Mouse (Mus musculus): ENCODE measurements around the gene Lhx4. TPM values are rescaled to one million over a fixed set of nuclear protein-coding genes. Genes with fewer than 3 reads are reported as not detected.

The Lhx4 gene
- polyA plus RNA-seq, 1 experiment, result not detected

- no peak for TF ChIP-seq CTCF (conservative IDR thresholded peaks at IDR 0.05; ENCODE audit: insufficient read depth, insufficient read length, low read depth, low read length)
- no peak for TF ChIP-seq POLR2A (IDR thresholded peaks at IDR 0.05; ENCODE audit: low read depth, low read length)
- Histone ChIP-seq H3K27me3 (replicated peaks; ENCODE audit: control insufficient read depth, insufficient read depth, low read length) (no peaks in the 10 kb centered on the region), H3K27ac (ENCODE audit: insufficient read depth, low read depth, low read length) (no peak overlapping the region), H3K4me1 (ENCODE audit: control insufficient read depth, insufficient read depth, low read length) (no peaks in the 10 kb centered on the region), H3K4me3 (ENCODE audit: insufficient read depth, low read depth, low read length) (no peak overlapping the region), H3K36me3 (ENCODE audit: control insufficient read depth, insufficient read depth, low read length) (no peaks in the 10 kb centered on the region; the same call in 1 of the 2 replicates)
- DNase-seq, result peak; percentile 21
- WGBS, result 81% methylated on average over 16 of the region's 16 CpGs
These were observed 38.9 kb upstream of the Lhx4 start for GRCm38 (mm10) chr1:155790111-155790974.

GRCm38 (mm10) chr1:155785886-155786285, 34.4 kb upstream of the Lhx4 start:
- Histone ChIP-seq H3K4me1 (ENCODE audit: control insufficient read depth, insufficient read depth, low read length) (no peaks in the 10 kb centered on the region), H3K4me3 (ENCODE audit: insufficient read depth, low read depth, low read length) (no peak overlapping the region), H3K27ac (ENCODE audit: insufficient read depth, low read depth, low read length) (no peak overlapping the region), H3K36me3 (ENCODE audit: control insufficient read depth, insufficient read depth, low read length) (no peaks in the 10 kb centered on the region; the same call in 1 of the 2 replicates), H3K27me3 (replicated peaks; ENCODE audit: control insufficient read depth, insufficient read depth, low read length) (no peaks in the 10 kb centered on the region)
- DNase-seq, result peak; percentile 9
- 82% methylated on average over 7 of the region's 7 CpGs for WGBS
- TF ChIP-seq POLR2A (IDR thresholded peaks at IDR 0.05; ENCODE audit: low read depth, low read length) (no peak), CTCF (conservative IDR thresholded peaks at IDR 0.05; ENCODE audit: insufficient read depth, insufficient read length, low read depth, low read length) (no peak)

GRCm38 (mm10) chr1:155784343-155785205, 33.1 kb upstream of the Lhx4 start:
- H3K27me3 ChIP-seq (replicated peaks; ENCODE audit: control insufficient read depth, insufficient read depth, low read length), result no peaks in the 10 kb centered on the region
- peak; percentile 71 for DNase-seq
- no peaks in the 10 kb centered on the region; the same call in 1 of the 2 replicates for H3K36me3 ChIP-seq (ENCODE audit: control insufficient read depth, insufficient read depth, low read length)
- H3K27ac ChIP-seq (ENCODE audit: insufficient read depth, low read depth, low read length), result no peak overlapping the region
- WGBS, result 37% methylated on average over 19 of the region's 19 CpGs
- TF ChIP-seq CTCF (conservative IDR thresholded peaks at IDR 0.05; ENCODE audit: insufficient read depth, insufficient read length, low read depth, low read length) (peak; percentile 74), POLR2A (IDR thresholded peaks at IDR 0.05; ENCODE audit: low read depth, low read length) (no peak)
- H3K4me1 ChIP-seq (ENCODE audit: control insufficient read depth, insufficient read depth, low read length), result no peaks in the 10 kb centered on the region
- H3K4me3 ChIP-seq (ENCODE audit: insufficient read depth, low read depth, low read length), result no peak overlapping the region

GRCm38 (mm10) chr1:155782382-155782781, 30.9 kb upstream of the Lhx4 start:
- no peaks in the 10 kb centered on the region for H3K27me3 ChIP-seq (replicated peaks; ENCODE audit: control insufficient read depth, insufficient read depth, low read length)
- no peaks in the 10 kb centered on the region for H3K4me1 ChIP-seq (ENCODE audit: control insufficient read depth, insufficient read depth, low read length)
- no peak for DNase-seq
- H3K36me3 ChIP-seq (ENCODE audit: control insufficient read depth, insufficient read depth, low read length), result no peaks in the 10 kb centered on the region; the same call in 1 of the 2 replicates
- no peak overlapping the region for H3K27ac ChIP-seq (ENCODE audit: insufficient read depth, low read depth, low read length)
- 59% methylated on average over 5 of the region's 5 CpGs for WGBS
- TF ChIP-seq CTCF (conservative IDR thresholded peaks at IDR 0.05; ENCODE audit: insufficient read depth, insufficient read length, low read depth, low read length) (no peak), POLR2A (IDR thresholded peaks at IDR 0.05; ENCODE audit: low read depth, low read length) (no peak)
- H3K4me3 ChIP-seq (ENCODE audit: insufficient read depth, low read depth, low read length), result no peak overlapping the region

- Histone ChIP-seq H3K36me3 (ENCODE audit: control insufficient read depth, insufficient read depth, low read length) (no peaks in the 10 kb centered on the region), H3K27me3 (replicated peaks; ENCODE audit: control insufficient read depth, insufficient read depth, low read length) (no peaks in the 10 kb centered on the region), H3K4me1 (ENCODE audit: control insufficient read depth, insufficient read depth, low read length) (no peaks in the 10 kb centered on the region), H3K27ac (ENCODE audit: insufficient read depth, low read depth, low read length) (no peak overlapping the region), H3K4me3 (ENCODE audit: insufficient read depth, low read depth, low read length) (no peak overlapping the region)
- 59% methylated on average over 14 of the region's 14 CpGs for WGBS
- DNase-seq, result peak; percentile 82
- no peak for TF ChIP-seq POLR2A (IDR thresholded peaks at IDR 0.05; ENCODE audit: low read depth, low read length)
- TF ChIP-seq CTCF (conservative IDR thresholded peaks at IDR 0.05; ENCODE audit: insufficient read depth, insufficient read length, low read depth, low read length), result no peak
These were observed 26.4 kb upstream of the Lhx4 start for GRCm38 (mm10) chr1:155777641-155778625.

- H3K4me1 ChIP-seq (ENCODE audit: control insufficient read depth, insufficient read depth, low read length), result no peaks in the 10 kb centered on the region
- no peak for DNase-seq
- no peak overlapping the region for H3K27ac ChIP-seq (ENCODE audit: insufficient read depth, low read depth, low read length)
- H3K4me3 ChIP-seq (ENCODE audit: insufficient read depth, low read depth, low read length), result no peak overlapping the region
- H3K36me3 ChIP-seq (ENCODE audit: control insufficient read depth, insufficient read depth, low read length), result no peaks in the 10 kb centered on the region
- WGBS, result 41% methylated on average over 12 of the region's 12 CpGs
- H3K27me3 ChIP-seq (replicated peaks; ENCODE audit: control insufficient read depth, insufficient read depth, low read length), result no peaks in the 10 kb centered on the region
- TF ChIP-seq CTCF (conservative IDR thresholded peaks at IDR 0.05; ENCODE audit: insufficient read depth, insufficient read length, low read depth, low read length), result no peak
- TF ChIP-seq POLR2A (IDR thresholded peaks at IDR 0.05; ENCODE audit: low read depth, low read length), result no peak
These were observed 7.7 kb upstream of the Lhx4 start for GRCm38 (mm10) chr1:155759167-155759566.

All from kidney, adult 2 months (tissue).